Mouse (Mus musculus) C2C12 (cell line): ENCODE measurements at regions not wholly inside any gene's neighbourhood (a gene's known extent, or its start where the extent isn't known, plus 50 kb on each side); places are given as distances from the start of the nearest gene placed in this dataset.
"Not testable (repeated sequence)": the region's sequence is repeated elsewhere in the genome, so short reads cannot be mapped to it uniquely, and the experiment has no call there.

Experiments
- H3K27me3 ChIP-seq: one replicate; pipeline ENCODE4 v1.6.1; 2011; ENCODE audit not compliant: control insufficient read depth, insufficient read depth, insufficient read length
- H3K36me3 ChIP-seq: one replicate; pipeline ENCODE4 v1.6.1; 2011; ENCODE audit not compliant: control insufficient read depth, insufficient read depth
- H3K4me3 ChIP-seq: one replicate; pipeline ENCODE4 v1.5.1; 2011; ENCODE audit warnings: mild to moderate bottlenecking, control low read depth; ENCODE audit not compliant: poor library complexity, insufficient read depth, severe bottlenecking
- H3K79me2 ChIP-seq: one replicate; pipeline ENCODE4 v1.6.1; 2011; ENCODE audit not compliant: control insufficient read depth, insufficient read depth
- H3K79me3 ChIP-seq: one replicate; pipeline ENCODE4 v1.6.1; 2011; ENCODE audit warnings: low read depth, control low read depth
- H3ac ChIP-seq: one replicate; pipeline ENCODE3; 2011; ENCODE audit warnings: low read depth; ENCODE audit not compliant: control insufficient read depth, insufficient read length
- CEBPB ChIP-seq: IDR thresholded peaks from one replicate; pipeline ENCODE4 v1.6.1; 2011; ENCODE audit warnings: low read depth, mild to moderate bottlenecking, control low read depth, moderate library complexity
- CTCF ChIP-seq: IDR thresholded peaks from one replicate; pipeline ENCODE4 v1.5.1; 2011; ENCODE audit not compliant: control insufficient read depth, insufficient read depth, insufficient read length
- MYOD1 ChIP-seq: IDR thresholded peaks from one replicate; pipeline ENCODE4 v1.6.1; 2011; ENCODE audit warnings: low read depth; ENCODE audit not compliant: control insufficient read depth, insufficient read length
- MYOG ChIP-seq: IDR thresholded peaks from one replicate; pipeline ENCODE4 v1.6.1; 2011; ENCODE audit not compliant: control insufficient read depth, insufficient read length; ENCODE audit errors: extremely low read depth
- USF1 ChIP-seq: IDR thresholded peaks from one replicate; pipeline ENCODE4 v1.6.1; 2011; ENCODE audit warnings: low read depth, mild to moderate bottlenecking, control low read depth, moderate library complexity

DNA sequence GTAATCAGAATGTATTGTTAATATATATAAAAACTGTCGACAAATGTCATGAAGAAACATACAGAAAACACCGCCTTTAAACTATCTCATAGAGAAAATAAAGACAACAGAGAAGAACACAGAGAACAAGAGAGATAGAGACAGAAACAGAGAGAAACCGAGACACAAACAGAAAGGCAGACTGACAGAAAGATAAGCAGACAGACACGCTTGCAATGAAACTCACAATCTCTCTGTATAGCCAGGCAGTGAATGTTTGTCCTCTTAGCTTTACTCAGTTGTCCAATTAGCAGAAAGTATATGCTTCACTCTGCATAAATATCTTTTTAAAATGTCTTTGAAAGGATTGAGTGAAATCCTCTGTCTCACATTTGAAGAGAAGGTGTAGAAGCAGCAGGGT, 719.7 kb downstream of the Cdh9 start:
- Histone ChIP-seq H3K79me2 (no peaks in the 10 kb centered on the region), H3K4me3 (no peak overlapping the region), H3K27me3 (no peaks in the 10 kb centered on the region), H3K36me3 (no peaks in the 10 kb centered on the region), H3K79me3 (no peaks in the 10 kb centered on the region), H3ac (no peak overlapping the region)
- TF ChIP-seq USF1 (no peak), MYOG (no peak), MYOD1 (no peak), CTCF (no peak), CEBPB (no peak)

GRCm38 (mm10) chr15:17449736-17450135, 721.2 kb downstream of the Cdh9 start:
- H3K27me3 ChIP-seq, H3K79me3 ChIP-seq, H3K79me2 ChIP-seq, H3ac ChIP-seq, H3K4me3 ChIP-seq, H3K36me3 ChIP-seq: not testable (repeated sequence)

DNA sequence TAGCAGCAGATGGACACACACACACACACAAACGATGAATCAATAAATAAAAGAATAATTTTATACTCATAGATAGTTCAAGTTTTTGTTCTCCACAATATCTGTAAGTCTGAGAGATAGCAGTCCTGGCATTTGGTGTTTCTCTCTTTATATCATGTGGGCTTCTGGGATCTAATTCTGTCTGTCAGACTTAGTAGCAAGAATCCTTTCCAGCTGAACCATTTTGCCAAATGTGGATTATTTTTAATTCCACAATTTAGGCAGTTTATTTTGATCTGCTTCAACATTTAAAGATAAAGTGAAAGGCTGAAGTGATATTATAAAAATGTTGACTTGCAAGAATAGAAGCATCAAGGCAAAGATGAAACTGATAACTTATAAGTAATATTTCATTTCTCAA, 738.5 kb downstream of the Cdh9 start:
- Histone ChIP-seq H3ac (no peak overlapping the region), H3K79me3 (no peaks in the 10 kb centered on the region), H3K79me2 (no peaks in the 10 kb centered on the region), H3K36me3 (no peaks in the 10 kb centered on the region), H3K4me3 (no peak overlapping the region), H3K27me3 (no peaks in the 10 kb centered on the region)
- no peak for TF ChIP-seq USF1
- no peak for TF ChIP-seq MYOD1

DNA sequence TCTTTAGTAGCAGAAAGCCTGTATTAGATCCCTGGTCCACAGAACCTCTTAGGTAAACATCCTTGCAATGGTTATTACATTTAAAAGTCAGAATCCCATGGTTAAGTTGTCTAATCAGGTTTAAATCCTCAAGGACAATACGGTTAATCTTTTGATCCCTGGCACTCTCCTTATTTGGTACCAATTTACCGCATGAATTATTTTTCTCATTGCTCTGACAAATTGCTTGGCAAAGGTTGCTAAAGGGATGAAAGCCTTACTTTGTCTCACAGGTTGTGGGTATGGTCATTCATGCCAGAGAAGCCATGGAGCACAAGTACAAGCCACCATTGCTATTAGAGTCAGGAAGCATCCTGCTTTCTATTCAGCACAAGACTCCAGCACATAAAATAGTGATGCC, 765.0 kb downstream of the Cdh9 start:
- Histone ChIP-seq H3K36me3 (no peaks in the 10 kb centered on the region), H3K4me3 (no peak overlapping the region), H3K27me3 (no peaks in the 10 kb centered on the region), H3K79me2 (no peaks in the 10 kb centered on the region), H3K79me3 (no peaks in the 10 kb centered on the region), H3ac (no peak overlapping the region)
- TF ChIP-seq MYOD1 (no peak), CEBPB (no peak)
